Mouse (Mus musculus) brown adipose tissue, adult 24 weeks (tissue): ENCODE measurements around the gene Kcna10. TPM values are rescaled to one million over a fixed set of nuclear protein-coding genes. Genes with fewer than 3 reads are reported as not detected.
A peak's percentile ranks its signal among the peaks of the same experiment; 100 is the strongest.

ENCODE experiments used
- H3K27ac ChIP-seq: fragments of 200-500 bp; replicated peaks from 2 replicates; pipeline ENCODE4 v1.5.1; 2012; ENCODE audit warnings: low read depth, mild to moderate bottlenecking, low read length
- H3K4me1 ChIP-seq: fragments of 200-500 bp; 2 replicates; pipeline ENCODE4 v1.6.1; 2012; ENCODE audit warnings: low read length, mixed read lengths; ENCODE audit not compliant: control insufficient read depth, insufficient read depth, insufficient read length
- H3K4me3 ChIP-seq: fragments of 200-500 bp; 2 replicates; pipeline ENCODE4 v1.5.1; 2012; ENCODE audit warnings: low read depth, mild to moderate bottlenecking, low read length, moderate library complexity; ENCODE audit not compliant: insufficient read depth
- polyA plus RNA-seq: library from polyadenylated mRNA; stranded (reverse); fragments of >200 nt; gene quantifications from 2 replicates; pipeline ENCODE4 v1.2.4, GENCODE M21; 2012; ENCODE audit not compliant: missing spikeins, insufficient read depth, insufficient read length

Kcna10 gene
- polyA plus RNA-seq, 1 experiment, result not detected

DNA sequence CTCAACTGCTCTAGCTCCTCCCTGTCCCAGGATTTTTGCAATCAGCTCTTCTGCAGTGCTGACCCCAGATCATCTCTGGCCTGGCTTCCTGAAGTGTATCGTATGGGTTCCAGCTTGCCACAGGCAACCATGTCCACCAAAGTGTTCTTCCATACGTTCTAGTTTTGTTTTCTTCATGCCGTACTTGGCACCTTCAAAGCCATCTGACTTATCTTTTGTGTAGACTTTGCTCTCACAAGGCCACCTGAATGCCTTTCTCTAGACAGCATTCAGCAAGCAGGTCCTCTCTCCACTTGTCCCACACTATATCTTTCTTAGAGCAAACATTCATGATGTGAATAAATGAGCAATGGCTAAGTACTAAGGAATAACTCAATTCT lies 34.2 kb downstream of the Kcna10 start:
- no peak overlapping the region for H3K27ac ChIP-seq
- no peak overlapping the region for H3K4me3 ChIP-seq
- peaks cover 8% of the 10 kb centered on the region; the same call in 1 of the 2 replicates for H3K4me1 ChIP-seq

DNA sequence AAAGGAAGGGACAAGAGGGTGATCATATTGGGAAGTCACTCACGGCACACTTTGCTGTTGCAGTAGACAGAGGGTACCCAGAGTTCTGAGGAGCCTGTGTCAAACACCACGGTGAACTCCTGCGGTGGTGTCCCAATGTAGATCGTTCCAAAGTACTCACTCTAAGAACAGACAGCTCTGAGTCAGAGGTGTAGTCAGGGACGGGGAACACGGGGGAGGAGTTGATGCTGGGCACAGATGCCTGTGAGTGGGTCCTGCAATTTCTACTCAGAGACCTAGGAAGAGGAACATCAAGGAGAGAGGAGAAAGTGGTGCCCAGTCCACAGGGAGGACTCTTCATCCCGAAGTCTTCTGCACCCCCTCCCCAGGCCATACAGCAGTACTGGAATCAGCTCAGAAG lies 35.7 kb downstream of the Kcna10 start:
- Histone ChIP-seq H3K4me1 (peaks cover 16% of the 10 kb centered on the region; the same call in 1 of the 2 replicates), H3K27ac (no peak overlapping the region), H3K4me3 (no peak overlapping the region)

DNA sequence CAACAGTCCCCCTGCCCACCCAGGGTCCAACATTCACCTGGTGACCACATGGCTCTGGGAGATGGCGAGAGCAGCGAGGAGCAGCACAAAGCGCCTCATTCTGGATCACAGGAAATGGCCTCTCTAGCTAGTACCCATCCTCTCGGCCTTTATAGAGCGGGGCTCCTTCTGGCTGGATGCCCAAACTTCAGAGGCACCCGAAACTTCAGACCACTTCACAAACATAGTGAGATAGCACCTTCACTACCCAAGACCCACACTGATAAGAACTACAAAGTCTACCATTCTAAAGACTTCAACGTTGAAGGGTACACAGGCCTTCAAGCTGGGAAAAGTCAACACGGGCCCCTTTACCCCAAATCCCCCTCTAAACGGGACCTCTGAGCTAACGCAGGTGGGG lies 38.8 kb downstream of the Kcna10 start, which contains the start of gene Cym:
Cym (minus strand) TSS at position 125 of the 400 bp plus-strand sequence.
- Histone ChIP-seq H3K4me3 (no peak within 1 kb of the TSS), H3K4me1 (peaks cover 17% of the 10 kb centered on the region; the same call in 1 of the 2 replicates), H3K27ac (0 out of 2 replicates have a peak within 1 kb of the TSS, but pooled peaks have one; percentile 8)

DNA sequence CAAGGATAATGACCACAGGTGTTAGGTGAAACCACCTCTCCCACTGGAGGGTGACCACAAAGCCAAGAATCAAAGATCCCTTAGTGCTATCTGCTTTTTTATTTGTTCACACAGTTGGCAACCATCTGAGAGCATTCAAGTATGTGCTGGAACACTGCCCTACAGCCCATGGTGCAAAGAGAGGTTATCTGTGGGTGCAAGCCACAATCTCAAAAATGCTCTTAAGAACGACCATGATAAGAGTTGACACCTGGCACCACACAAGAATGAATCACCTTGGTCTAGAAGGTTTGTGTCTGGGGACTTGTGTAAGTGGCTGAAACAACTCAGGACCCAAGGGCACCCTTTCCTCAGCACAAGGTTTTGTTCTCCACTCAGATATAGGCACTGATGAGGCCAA lies 40.4 kb downstream of the Kcna10 start:
- Histone ChIP-seq H3K4me3 (no peak overlapping the region), H3K27ac (no peak overlapping the region; the same call in 1 of the 2 replicates), H3K4me1 (peaks cover 16% of the 10 kb centered on the region)

DNA sequence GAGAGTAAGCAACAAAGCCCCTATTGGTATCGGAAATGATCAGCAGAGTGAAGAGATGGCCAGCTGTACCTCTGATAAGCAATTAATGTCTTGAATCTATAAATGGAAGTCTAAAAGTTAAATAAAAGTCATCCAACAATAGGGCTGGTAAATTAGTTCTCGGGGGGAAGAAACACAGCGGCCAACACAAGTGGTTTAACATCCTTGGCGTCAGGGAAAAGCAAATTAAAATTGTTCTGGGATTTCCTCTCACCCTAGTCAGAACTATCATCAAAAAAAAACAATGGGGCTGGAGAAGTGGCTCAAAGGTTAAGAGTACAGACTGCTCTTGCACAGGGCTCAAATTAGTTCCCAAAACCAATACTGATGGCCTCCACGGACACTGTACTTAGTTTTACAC lies 43.0 kb downstream of the Kcna10 start:
- H3K4me3 ChIP-seq, result no peak overlapping the region
- peaks cover 24% of the 10 kb centered on the region for H3K4me1 ChIP-seq
- H3K27ac ChIP-seq, result peak overlapping the region; percentile 96

DNA sequence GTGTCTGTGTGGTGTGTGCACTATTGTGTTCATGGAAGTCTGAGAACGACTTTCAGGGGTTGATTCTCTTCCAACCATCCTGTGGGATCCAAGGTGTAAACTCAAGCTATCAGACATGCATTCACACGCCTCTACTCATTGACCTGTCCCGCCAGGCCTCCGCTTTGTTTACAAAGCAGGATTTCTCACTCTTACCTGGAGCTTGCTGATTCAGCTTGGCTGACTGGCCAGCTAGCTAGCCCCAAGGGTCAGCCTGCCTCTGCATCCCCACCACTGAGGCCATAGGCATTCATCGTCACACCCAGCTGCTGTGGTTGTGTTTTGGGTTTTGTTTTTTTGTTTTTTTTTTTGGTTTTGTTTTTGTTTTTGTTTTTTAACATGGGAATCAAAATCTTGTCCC lies 46.4 kb downstream of the Kcna10 start:
- Histone ChIP-seq H3K4me1 (peaks cover 25% of the 10 kb centered on the region), H3K27ac (peak overlapping the region; percentile 89), H3K4me3 (no peak overlapping the region)

DNA sequence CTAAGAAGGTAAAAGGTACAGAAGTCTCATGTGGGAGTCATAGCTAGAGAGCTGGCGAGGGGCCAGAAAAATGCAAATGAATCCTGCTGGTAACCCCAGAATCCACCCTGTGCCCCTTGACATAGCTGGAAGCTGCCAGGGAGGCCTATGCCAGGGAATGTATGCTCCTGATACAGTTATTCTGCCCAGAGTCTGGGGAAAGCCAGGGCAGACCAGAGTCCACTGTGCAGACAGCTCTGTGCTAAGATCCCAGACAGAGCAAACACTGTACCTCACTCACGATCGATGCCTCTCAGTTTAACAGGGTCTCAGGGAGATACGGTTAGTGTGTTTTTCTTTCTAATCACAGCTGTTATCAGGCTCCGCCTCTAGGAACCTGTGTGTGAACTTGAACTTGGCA lies 47.0 kb downstream of the Kcna10 start:
- Histone ChIP-seq H3K4me3 (no peak overlapping the region), H3K27ac (peak overlapping the region; percentile 89), H3K4me1 (peaks cover 30% of the 10 kb centered on the region)

DNA sequence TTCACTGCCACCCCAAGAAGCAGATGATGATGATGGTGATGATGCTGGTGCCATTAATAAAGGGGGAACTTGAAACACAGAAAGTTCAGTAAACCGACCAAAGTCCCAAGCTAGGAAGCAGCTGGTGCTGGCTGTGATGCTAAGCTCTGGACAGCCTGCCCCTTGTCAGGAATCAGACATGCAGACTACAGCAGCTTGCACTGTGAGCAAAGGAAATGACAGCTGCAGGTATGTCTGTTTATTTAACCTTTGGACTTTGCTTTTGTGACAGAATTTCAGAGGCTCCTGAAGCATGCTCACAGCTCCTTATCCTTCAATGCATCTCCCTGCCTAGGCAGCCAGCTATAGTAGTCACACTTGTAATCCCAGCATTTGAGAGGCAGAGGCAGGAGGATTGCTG lies 47.7 kb downstream of the Kcna10 start, which contains the start of gene A630076J17Rik:
A630076J17Rik (plus strand) TSS at position 88 of the 400 bp plus-strand sequence.
- Histone ChIP-seq H3K4me1 (peaks cover 32% of the 10 kb centered on the region), H3K4me3 (no peak within 1 kb of the TSS), H3K27ac (peak within 1 kb of the TSS; percentile 89)

DNA sequence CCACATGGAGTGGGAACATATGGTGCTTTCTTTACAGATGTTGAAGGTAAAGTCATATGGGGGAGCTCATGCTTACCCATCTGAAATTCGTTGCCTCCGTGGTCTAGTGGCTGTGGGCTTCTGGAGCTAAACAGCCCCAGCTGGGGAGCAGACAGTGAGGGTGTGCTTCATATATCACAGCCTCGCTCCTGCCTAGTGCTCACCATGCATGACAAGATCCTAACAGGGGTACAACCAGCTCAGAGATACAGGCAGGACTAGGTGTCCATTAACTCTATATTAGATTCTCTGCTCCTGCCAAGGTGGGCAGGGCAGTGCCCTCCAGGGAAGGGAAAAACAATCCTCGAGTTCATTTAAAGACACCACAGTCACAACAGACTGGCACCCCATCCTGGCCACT lies 48.3 kb downstream of the Kcna10 start:
- Histone ChIP-seq H3K27ac (peak overlapping the region; percentile 89), H3K4me3 (no peak overlapping the region), H3K4me1 (peaks cover 32% of the 10 kb centered on the region)

DNA sequence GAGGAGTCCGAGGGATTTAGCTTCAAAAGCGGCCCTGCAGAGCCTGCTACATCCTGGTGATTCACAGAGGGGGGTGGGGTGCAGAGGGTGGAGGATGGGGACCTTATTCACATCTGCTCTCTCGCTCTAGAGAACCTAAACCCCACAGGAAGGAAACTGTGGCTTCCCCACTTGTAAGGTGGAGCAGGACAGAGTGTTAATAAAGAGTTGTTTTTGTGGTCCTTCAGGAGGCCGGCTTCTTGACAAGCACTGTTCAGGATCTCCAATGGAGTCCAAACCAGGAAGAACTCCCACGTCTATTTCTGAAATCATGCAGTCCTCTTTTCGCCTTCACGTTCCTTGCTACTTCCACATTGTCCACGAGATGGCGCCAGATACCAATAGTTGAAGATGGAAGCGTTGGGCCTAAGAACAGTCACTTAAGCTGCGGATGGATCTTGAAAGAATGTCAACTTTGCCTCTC lies 50.5 kb downstream of the Kcna10 start:
- H3K4me1 ChIP-seq, result peaks cover 29% of the 10 kb centered on the region
- H3K27ac ChIP-seq, result peak overlapping the region; percentile 95
- H3K4me3 ChIP-seq, result no peak overlapping the region

DNA sequence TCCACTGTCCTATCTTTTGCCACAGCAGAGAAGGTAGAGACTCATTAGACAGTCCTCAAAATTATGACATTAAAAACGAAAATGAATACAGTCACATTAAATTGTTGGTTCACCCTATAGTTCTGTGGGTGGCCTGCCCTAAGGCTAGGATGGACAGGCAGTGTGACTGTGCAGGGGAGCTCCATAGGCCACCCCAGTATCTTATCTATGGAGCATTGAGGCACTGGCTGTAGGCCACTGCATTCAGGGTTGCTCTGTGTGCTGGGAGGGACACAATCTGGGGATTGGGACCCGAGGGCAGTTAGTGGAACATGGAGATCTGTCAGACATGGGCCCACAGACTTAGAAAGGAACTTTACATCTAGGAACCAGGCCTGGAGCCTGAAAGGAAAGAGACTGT lies 51.1 kb downstream of the Kcna10 start:
- peaks cover 29% of the 10 kb centered on the region for H3K4me1 ChIP-seq
- peak overlapping the region; percentile 74 for H3K27ac ChIP-seq
- H3K4me3 ChIP-seq, result no peak overlapping the region

DNA sequence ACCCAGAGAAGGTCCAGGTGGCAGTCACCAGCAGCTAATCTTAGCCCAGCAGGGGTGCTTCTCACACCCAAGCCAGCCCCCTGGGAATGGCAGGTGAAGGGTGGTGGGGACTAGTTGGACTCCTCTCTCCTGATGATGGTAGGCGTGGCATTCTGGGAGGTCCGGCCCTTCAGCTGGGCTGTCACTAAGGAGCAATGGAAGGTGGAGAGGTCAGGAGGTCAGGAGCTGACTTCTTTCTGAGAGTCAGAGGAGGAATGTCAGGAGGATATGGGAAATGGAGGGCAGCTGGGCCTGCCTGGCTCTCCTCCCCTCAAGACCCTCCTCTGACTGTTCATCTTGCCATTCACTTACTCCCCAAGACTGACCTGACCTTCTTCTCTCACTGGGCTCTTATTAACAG lies 55.2 kb downstream of the Kcna10 start:
- H3K4me3 ChIP-seq, result no peak overlapping the region
- H3K27ac ChIP-seq, result no peak overlapping the region
- peaks cover 20% of the 10 kb centered on the region for H3K4me1 ChIP-seq

DNA sequence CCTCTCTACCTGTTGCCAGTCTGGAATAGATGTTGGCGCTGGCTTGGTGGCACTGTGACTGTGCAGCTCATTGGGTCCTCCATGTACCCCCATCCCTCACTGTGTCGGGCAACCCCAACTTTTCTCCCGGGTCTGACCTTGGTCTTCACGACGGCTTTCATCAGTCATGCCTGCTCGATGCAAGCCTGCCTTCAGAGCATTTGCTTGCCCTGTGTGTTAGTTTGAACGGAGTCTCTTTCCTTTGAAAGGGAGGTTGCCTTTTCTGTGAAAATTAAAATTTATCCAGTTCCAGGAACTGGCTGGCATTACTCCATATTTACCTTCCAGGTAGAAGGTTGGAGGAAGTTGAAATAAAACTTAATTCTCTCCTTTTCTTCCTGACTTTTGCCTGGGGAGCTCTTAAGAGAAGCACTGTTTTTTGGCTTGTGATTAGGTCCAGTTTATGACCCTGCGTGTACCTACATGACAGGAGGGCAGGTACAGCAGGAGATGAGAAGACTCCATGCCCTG lies 55.7 kb downstream of the Kcna10 start:
- H3K27ac ChIP-seq, result no peak overlapping the region
- H3K4me3 ChIP-seq, result no peak overlapping the region
- peaks cover 19% of the 10 kb centered on the region for H3K4me1 ChIP-seq

DNA sequence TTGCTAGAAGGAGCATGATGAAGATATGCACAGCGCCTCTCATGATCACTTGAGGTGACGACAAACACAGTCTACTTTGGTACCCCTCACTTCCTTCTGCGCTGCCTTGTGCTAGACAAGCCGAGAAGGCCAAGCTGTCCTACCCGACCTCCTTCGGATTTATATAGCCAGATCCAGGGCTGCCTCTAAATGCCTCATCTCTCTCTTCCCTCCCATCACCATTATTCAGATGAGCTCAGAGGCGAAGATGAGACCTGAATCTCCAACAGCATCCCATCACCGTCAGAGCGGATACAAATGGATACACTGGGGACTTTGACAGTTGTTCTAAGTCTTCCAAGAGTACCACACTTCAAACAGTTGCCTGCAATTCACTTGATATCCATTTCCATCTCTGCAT lies 56.8 kb downstream of the Kcna10 start, which contains the start of gene Prok1:
Prok1 (minus strand) TSS at position 101 of the 400 bp plus-strand sequence.
- no peak within 1 kb of the TSS for H3K4me3 ChIP-seq
- H3K4me1 ChIP-seq, result peaks cover 12% of the 10 kb centered on the region
- H3K27ac ChIP-seq, result no peak within 1 kb of the TSS

DNA sequence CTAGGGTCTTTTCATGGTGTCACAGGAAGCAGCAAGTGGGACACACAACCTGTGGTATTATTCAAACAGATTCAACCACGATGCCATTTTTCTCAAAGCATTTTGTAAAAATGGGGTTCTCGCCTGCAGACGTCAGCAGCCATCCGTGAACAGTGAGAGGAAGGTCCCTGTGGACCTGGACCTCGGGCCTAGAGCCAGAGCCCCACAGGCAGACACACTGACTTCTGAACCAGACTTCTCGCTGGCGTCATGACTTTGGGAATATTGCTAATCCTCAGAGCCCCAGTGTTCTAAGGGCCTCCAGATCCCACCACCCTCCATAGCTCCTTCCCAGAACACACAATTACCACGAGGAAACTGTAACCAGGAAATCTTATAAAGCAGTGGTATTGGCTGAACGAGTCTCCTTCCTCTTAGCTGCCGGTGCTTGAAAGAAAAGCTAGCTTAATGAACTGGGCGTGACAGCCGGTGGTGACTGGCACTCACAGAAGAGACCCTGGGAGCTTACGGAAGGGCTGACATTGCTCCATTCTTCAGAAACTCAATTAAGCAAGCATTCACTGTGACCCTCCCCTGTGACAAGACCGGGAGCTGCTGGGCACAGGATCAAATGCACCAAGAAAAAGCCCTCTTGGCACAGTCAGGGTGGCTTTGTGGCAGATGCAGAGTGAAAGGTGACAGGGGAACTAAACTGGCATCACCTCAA lies 58.7 kb downstream of the Kcna10 start:
- Histone ChIP-seq H3K4me1 (peaks cover 4% of the 10 kb centered on the region; the same call in 1 of the 2 replicates), H3K27ac (peak overlapping the region; percentile 52), H3K4me3 (peak overlapping the region; percentile 17)
